Mouse (Mus musculus): ENCODE measurements around the gene Fignl2. TPM values are rescaled to one million over a fixed set of nuclear protein-coding genes. Genes with fewer than 3 reads are reported as not detected.

The Fignl2 gene
- polyA plus RNA-seq, 1 experiment from 2014 or later: 0.34 TPM

GRCm38 (mm10) chr15:101054541-101054940 lies 23.8 kb downstream of the Fignl2 start:
- 80% methylated on average over 10 of the region's 10 CpGs for WGBS
- no peak overlapping the region for H3K27ac ChIP-seq (ENCODE audit: low read depth)
- H3K9ac ChIP-seq: no peak overlapping the region
- TF ChIP-seq CTCF (IDR thresholded peaks at IDR 0.05; ENCODE audit: low read depth): no peak
- peaks cover 51% of the 10 kb centered on the region for H3K27me3 ChIP-seq (ENCODE audit: insufficient read depth, low read length)
- peaks cover 4% of the 10 kb centered on the region; the same call in 1 of the 2 replicates for H3K36me3 ChIP-seq (ENCODE audit: insufficient read depth)
- no peak overlapping the region for H3K4me2 ChIP-seq
- H3K9me3 ChIP-seq (ENCODE audit: low read depth, low read length): no peaks in the 10 kb centered on the region
- ATAC-seq (ENCODE audit: insufficient read depth) (no peak), DNase-seq (no peak)
- H3K4me3 ChIP-seq (ENCODE audit: low read depth, low read length): no peak overlapping the region
- no peaks in the 10 kb centered on the region for H3K4me1 ChIP-seq (ENCODE audit: insufficient read depth)

DNA sequence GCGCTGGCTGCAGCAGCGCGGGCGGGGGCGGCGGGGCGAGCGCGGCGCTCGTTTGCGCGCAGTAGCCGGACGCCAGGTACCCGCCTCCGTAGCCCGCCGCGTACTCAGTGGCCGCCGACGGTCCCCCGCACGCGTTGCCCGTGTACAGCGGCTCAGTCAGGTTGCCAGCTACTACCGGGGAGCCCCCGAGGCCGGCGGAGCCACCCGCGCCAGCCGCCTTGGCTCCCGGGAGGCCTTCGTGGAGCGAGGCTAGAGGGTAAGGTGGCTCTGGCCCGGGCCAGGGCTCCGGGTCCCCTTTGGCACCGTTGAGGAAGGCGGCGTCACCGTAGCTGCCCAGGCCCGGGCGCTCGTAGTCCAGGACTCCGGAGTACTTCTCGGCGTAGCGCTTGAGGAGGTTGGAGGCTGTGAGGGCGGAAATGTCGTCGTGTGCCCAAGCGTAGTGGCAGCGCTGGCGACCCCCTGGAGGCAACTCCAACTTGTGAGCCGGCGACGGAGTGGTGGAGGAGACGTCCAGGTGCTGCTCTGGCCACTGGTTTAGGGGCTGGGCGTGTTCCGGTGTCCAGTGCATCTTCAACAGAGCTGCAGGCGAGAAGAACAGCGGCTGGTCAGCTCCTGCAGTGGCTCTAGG lies 24.4 kb downstream of the Fignl2 start:
- Histone ChIP-seq H3K9me3 (ENCODE audit: low read depth, low read length) (no peaks in the 10 kb centered on the region), H3K9ac (peak overlapping the region; percentile 26; the same call in 1 of the 2 replicates), H3K27ac (ENCODE audit: low read depth) (no peak overlapping the region), H3K4me3 (ENCODE audit: low read depth, low read length) (peak overlapping the region; percentile 36), H3K4me2 (peak overlapping the region; percentile 67), H3K36me3 (ENCODE audit: insufficient read depth) (peaks cover 4% of the 10 kb centered on the region; the same call in 1 of the 2 replicates), H3K4me1 (ENCODE audit: insufficient read depth) (no peaks in the 10 kb centered on the region), H3K27me3 (ENCODE audit: insufficient read depth, low read length) (peaks cover 56% of the 10 kb centered on the region)
- ATAC-seq (ENCODE audit: insufficient read depth) (no peak; the same call in 1 of the 2 replicates), DNase-seq (peak; percentile 43)
- TF ChIP-seq CTCF (IDR thresholded peaks at IDR 0.05; ENCODE audit: low read depth): no peak
- WGBS: 18% methylated on average over 54 of the region's 65 CpGs

GRCm38 (mm10) chr15:101052560-101053501 lies 25.5 kb downstream of the Fignl2 start:
- Histone ChIP-seq H3K9me3 (ENCODE audit: low read depth, low read length) (no peaks in the 10 kb centered on the region), H3K36me3 (ENCODE audit: insufficient read depth) (peaks cover 4% of the 10 kb centered on the region; the same call in 1 of the 2 replicates), H3K4me1 (ENCODE audit: insufficient read depth) (no peaks in the 10 kb centered on the region), H3K4me2 (peak overlapping the region; percentile 67), H3K27ac (ENCODE audit: low read depth) (no peak overlapping the region), H3K27me3 (ENCODE audit: insufficient read depth, low read length) (peaks cover 68% of the 10 kb centered on the region), H3K4me3 (ENCODE audit: low read depth, low read length) (peak overlapping the region; percentile 36), H3K9ac (peak overlapping the region; percentile 26)
- no peak for TF ChIP-seq CTCF (IDR thresholded peaks at IDR 0.05; ENCODE audit: low read depth)
- WGBS: 23% methylated on average over 100 of the region's 120 CpGs
- peak; percentile 74 for DNase-seq
- ATAC-seq (ENCODE audit: insufficient read depth): peak; percentile 8; the same call in 1 of the 2 replicates

DNA sequence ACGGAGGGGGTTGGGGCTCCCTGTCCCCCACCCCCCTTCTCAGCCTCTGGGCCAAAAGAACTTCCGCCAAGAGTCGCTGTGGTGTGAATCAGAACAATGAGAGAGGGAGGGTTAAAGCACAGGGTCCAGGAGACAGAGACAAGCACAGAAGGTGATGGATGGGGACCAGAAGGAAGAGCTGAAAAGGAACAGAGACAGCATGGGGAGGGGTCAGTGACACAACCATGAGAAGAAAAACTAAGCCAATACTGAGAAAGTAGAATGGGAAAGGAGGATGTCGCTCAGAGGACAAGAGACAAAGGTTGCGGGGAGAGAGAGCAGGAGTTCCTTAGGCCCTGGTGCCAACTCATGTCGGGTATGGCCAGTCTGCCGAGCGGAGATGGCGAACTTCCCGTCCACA lies 26.5 kb downstream of the Fignl2 start:
- WGBS: 70% methylated on average over 10 of the region's 10 CpGs
- ATAC-seq (ENCODE audit: insufficient read depth) (no peak), DNase-seq (no peak)
- H3K27me3 ChIP-seq (ENCODE audit: insufficient read depth, low read length): peaks cover 77% of the 10 kb centered on the region
- no peak for TF ChIP-seq CTCF (IDR thresholded peaks at IDR 0.05; ENCODE audit: low read depth)
- no peak overlapping the region for H3K27ac ChIP-seq (ENCODE audit: low read depth)
- H3K4me2 ChIP-seq: no peak overlapping the region
- H3K9ac ChIP-seq: no peak overlapping the region
- no peaks in the 10 kb centered on the region; the same call in 1 of the 2 replicates for H3K4me1 ChIP-seq (ENCODE audit: insufficient read depth)
- H3K9me3 ChIP-seq (ENCODE audit: low read depth, low read length): no peaks in the 10 kb centered on the region
- no peak overlapping the region for H3K4me3 ChIP-seq (ENCODE audit: low read depth, low read length)
- H3K36me3 ChIP-seq (ENCODE audit: insufficient read depth): peaks cover 4% of the 10 kb centered on the region; the same call in 1 of the 2 replicates

GRCm38 (mm10) chr15:101048338-101048896 lies 29.9 kb downstream of the Fignl2 start:
- no peak overlapping the region for H3K4me3 ChIP-seq (ENCODE audit: low read depth, low read length)
- H3K27me3 ChIP-seq (ENCODE audit: insufficient read depth, low read length): peaks cover 88% of the 10 kb centered on the region
- DNase-seq (no peak), ATAC-seq (ENCODE audit: insufficient read depth) (no peak)
- WGBS: 53% methylated on average over 5 of the region's 5 CpGs
- H3K27ac ChIP-seq (ENCODE audit: low read depth): no peak overlapping the region
- no peak overlapping the region for H3K9ac ChIP-seq
- no peak overlapping the region for H3K4me2 ChIP-seq
- no peaks in the 10 kb centered on the region; the same call in 1 of the 2 replicates for H3K4me1 ChIP-seq (ENCODE audit: insufficient read depth)
- peaks cover 4% of the 10 kb centered on the region; the same call in 1 of the 2 replicates for H3K36me3 ChIP-seq (ENCODE audit: insufficient read depth)
- TF ChIP-seq CTCF (IDR thresholded peaks at IDR 0.05; ENCODE audit: low read depth): no peak
- H3K9me3 ChIP-seq (ENCODE audit: low read depth, low read length): no peaks in the 10 kb centered on the region

DNA sequence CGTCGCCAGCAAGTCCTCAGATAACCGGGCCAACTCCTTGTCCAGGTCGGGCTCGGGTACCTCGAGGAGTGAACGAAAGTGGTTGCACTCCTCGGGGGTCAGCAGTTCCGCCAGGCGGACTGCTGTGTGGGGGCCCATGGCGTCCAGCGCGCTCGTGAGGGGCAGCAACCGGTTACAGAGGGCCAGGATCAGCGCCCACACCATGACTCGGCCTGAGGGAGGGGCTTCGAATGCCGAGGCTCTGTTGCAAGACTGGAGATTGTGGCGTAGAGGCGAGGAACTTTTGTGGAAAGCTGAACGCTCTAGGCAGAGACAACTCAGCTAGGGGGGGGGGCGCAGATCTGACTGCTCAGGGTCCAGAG lies 31.2 kb downstream of the Fignl2 start, which contains the start of gene Gm47841:
TSS of gene Gm47841 (minus strand) at position 204 of the 362 bp plus-strand sequence.
- Histone ChIP-seq H3K4me3 (ENCODE audit: low read depth, low read length) (peak within 1 kb of the TSS; percentile 48), H3K36me3 (ENCODE audit: insufficient read depth) (no peaks in the 10 kb centered on the region), H3K27ac (ENCODE audit: low read depth) (no peak within 1 kb of the TSS), H3K9ac (peak within 1 kb of the TSS; percentile 51), H3K9me3 (ENCODE audit: low read depth, low read length) (no peaks in the 10 kb centered on the region), H3K27me3 (ENCODE audit: insufficient read depth, low read length) (peaks cover 84% of the 10 kb centered on the region), H3K4me1 (ENCODE audit: insufficient read depth) (no peaks in the 10 kb centered on the region; the same call in 1 of the 2 replicates), H3K4me2 (peak within 1 kb of the TSS; percentile 96)
- no peak for TF ChIP-seq CTCF (IDR thresholded peaks at IDR 0.05; ENCODE audit: low read depth)
- DNase-seq (peak; percentile 66), ATAC-seq (ENCODE audit: insufficient read depth) (peak; percentile 32)
- under 1% methylated on average over 23 of the region's 23 CpGs for WGBS

Measured in lung, embryonic 14.5 days (tissue).